Mouse (Mus musculus): ENCODE measurements around the gene Coro1c. TPM values are rescaled to one million over a fixed set of nuclear protein-coding genes. Genes with fewer than 3 reads are reported as not detected.
A peak's percentile ranks its signal among the peaks of the same experiment; 100 is the strongest.

Gene Coro1c
- polyA plus RNA-seq, 1 experiment: 158 TPM

DNA sequence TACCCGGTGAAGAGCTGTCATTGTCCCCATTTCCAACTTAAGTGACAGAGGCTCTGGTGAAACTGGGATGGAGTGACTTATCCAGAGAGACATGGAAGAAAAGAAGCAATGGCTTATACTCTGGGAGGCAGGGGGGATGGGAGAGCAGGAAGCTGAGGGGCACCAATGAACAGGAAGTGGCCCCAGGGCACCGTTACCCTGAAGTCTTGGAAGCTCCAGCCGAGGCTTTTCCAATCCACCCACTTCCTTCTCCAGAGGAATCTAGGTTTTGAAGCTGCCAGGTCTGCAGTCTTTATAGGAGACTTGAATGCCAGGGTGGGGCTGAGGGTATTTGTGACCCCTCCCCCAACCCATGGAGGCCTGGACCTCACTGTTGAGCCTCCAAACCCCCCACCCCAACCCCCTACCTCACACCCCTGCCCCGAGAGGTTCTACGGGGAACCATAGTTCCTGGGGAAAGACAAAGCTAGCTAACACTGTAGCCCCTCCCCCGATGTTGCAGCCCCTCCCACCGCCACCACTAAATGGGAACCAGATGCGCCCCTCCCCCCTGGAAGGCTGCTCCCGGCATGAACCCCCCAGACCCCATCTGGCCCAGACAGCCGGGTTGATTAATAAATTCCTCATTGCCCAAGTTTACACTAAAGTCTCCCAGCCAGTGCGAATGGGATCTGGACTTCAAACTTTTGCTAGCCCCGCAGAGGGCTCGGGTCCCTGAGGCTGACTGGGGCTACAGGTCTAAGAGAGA, 112.0 kb downstream of the Coro1c start:
- Histone ChIP-seq H3K4me3 (ENCODE audit: insufficient read depth, low read length) (peak overlapping the region; percentile 1; the same call in 1 of the 2 replicates), H3K4me1 (ENCODE audit: control insufficient read depth, insufficient read depth, low read length) (peaks cover 9% of the 10 kb centered on the region; the same call in 1 of the 2 replicates), H3K27ac (ENCODE audit: insufficient read depth, low read length) (peak overlapping the region; percentile 45)
- TF ChIP-seq CTCF (IDR thresholded peaks at IDR 0.05; ENCODE audit: borderline replicate concordance, insufficient read depth, low read length) (no peak), POLR2A (IDR thresholded peaks at IDR 0.05; ENCODE audit: low read depth, low read length) (peak; percentile 8; the same call in 1 of the 2 replicates)

Other genes starting within 250 kb of the Coro1c start
- gene 1700069L16Rik, start 184.0 kb downstream of the Coro1c start, polyA plus RNA-seq (2011; ENCODE audit: insufficient read length, low read depth, missing spikeins): not detected in 2 replicates
- gene Ficd, start 173.0 kb downstream of the Coro1c start, polyA plus RNA-seq (2011; ENCODE audit: insufficient read length, low read depth, missing spikeins): 6.0 and 7.1 TPM in 2 replicates
- gene Sart3, start 136.2 kb downstream of the Coro1c start, polyA plus RNA-seq (2011; ENCODE audit: insufficient read length, low read depth, missing spikeins): 20.8 and 21.1 TPM in 2 replicates
- 71.8 and 85.3 TPM in 2 replicates for gene Iscu, start 136.0 kb downstream of the Coro1c start, polyA plus RNA-seq (2011; ENCODE audit: insufficient read length, low read depth, missing spikeins)
- 66.6 and 92.8 TPM in 2 replicates for gene Tmem119, start 108.2 kb downstream of the Coro1c start, polyA plus RNA-seq (2011; ENCODE audit: insufficient read length, low read depth, missing spikeins)
- gene Selplg, start 76.1 kb downstream of the Coro1c start, polyA plus RNA-seq (2011; ENCODE audit: insufficient read length, low read depth, missing spikeins): 0.74 TPM in 1 of 2 replicates, not detected in the other
- gene Ssh1, start 85.1 kb upstream of the Coro1c start, polyA plus RNA-seq (2011; ENCODE audit: insufficient read length, low read depth, missing spikeins): 21.0 and 22.9 TPM in 2 replicates
- gene Dao, start 94.9 kb upstream of the Coro1c start, polyA plus RNA-seq (2011; ENCODE audit: insufficient read length, low read depth, missing spikeins): not detected in 2 replicates
- 12.2 and 12.4 TPM in 2 replicates for gene Usp30, start 156.7 kb upstream of the Coro1c start, polyA plus RNA-seq (2011; ENCODE audit: insufficient read length, low read depth, missing spikeins)
- gene Svop, start 182.8 kb upstream of the Coro1c start, polyA plus RNA-seq (2011; ENCODE audit: insufficient read length, low read depth, missing spikeins): 0.35 and 0.89 TPM in 2 replicates
- gene Alkbh2, start 219.5 kb upstream of the Coro1c start, polyA plus RNA-seq (2011; ENCODE audit: insufficient read length, low read depth, missing spikeins): 4.4 and 5.6 TPM in 2 replicates
- gene Ung, start 221.6 kb upstream of the Coro1c start, polyA plus RNA-seq (2011; ENCODE audit: insufficient read length, low read depth, missing spikeins): 5.9 and 8.9 TPM in 2 replicates
- 1.4 and 1.6 TPM in 2 replicates for gene Acacb, start 237.8 kb upstream of the Coro1c start, polyA plus RNA-seq (2011; ENCODE audit: insufficient read length, low read depth, missing spikeins)

All from embryonic fibroblast, embryonic 13.5 days (primary cell).